Mouse (Mus musculus) megakaryocyte, embryonic 14.5 days (primary cell): ENCODE data around the gene Rab1a. TPM values are rescaled to one million over a fixed set of nuclear protein-coding genes. Genes with fewer than 3 reads are reported as not detected.

Experiments used
- H3K27me3 ChIP-seq: replicated peaks from 2 replicates; pipeline ENCODE3; 2012; ENCODE audit warnings: inconsistent platforms
- H3K36me3 ChIP-seq: replicated peaks from 2 replicates; pipeline ENCODE3; 2012; ENCODE audit warnings: low read length, inconsistent platforms, mixed read lengths
- H3K4me1 ChIP-seq: 2 replicates; pipeline ENCODE4 v1.6.1; 2012; ENCODE audit warnings: inconsistent platforms
- H3K4me3 ChIP-seq: replicated peaks from 2 replicates; pipeline ENCODE3; 2012; ENCODE audit warnings: moderate library complexity, mild to moderate bottlenecking, inconsistent platforms
- H3K9me3 ChIP-seq: 2 replicates; pipeline ENCODE4 v1.6.1; 2012; ENCODE audit warnings: inconsistent platforms
- FLI1 ChIP-seq: IDR thresholded peaks from 2 replicates; pipeline ENCODE4 v1.6.1; 2012; ENCODE audit warnings: low read length, inconsistent platforms, mixed read lengths
- GATA1 ChIP-seq: IDR thresholded peaks from 3 replicates; pipeline ENCODE4 v1.6.1; 2012; ENCODE audit warnings: mixed read lengths, low read length, inconsistent platforms, borderline replicate concordance
- polyA plus RNA-seq: library from polyadenylated mRNA; stranded (reverse); fragments of >175 nt; gene quantifications from 2 replicates; pipeline ENCODE4 v1.2.3, GENCODE M21; 2012; ENCODE audit warnings: low replicate concordance; ENCODE audit not compliant: insufficient read depth

Rab1a gene
- polyA plus RNA-seq, 1 experiment: 33.5 TPM

- no peak overlapping the region for H3K4me3 ChIP-seq
- no peaks in the 10 kb centered on the region for H3K9me3 ChIP-seq
- no peaks in the 10 kb centered on the region for H3K27me3 ChIP-seq
- H3K4me1 ChIP-seq: peaks cover 81% of the 10 kb centered on the region
- TF ChIP-seq FLI1 (no peak), GATA1 (no peak)
- H3K36me3 ChIP-seq: peaks cover 98% of the 10 kb centered on the region
Measured at GRCm38 (mm10) chr11:20237018-20237417, 35.8 kb downstream of the Rab1a start.

- no peaks in the 10 kb centered on the region for H3K9me3 ChIP-seq
- no peak overlapping the region for H3K4me3 ChIP-seq
- H3K36me3 ChIP-seq: peaks cover 94% of the 10 kb centered on the region
- peaks cover 79% of the 10 kb centered on the region for H3K4me1 ChIP-seq
- H3K27me3 ChIP-seq: no peaks in the 10 kb centered on the region
- TF ChIP-seq GATA1: no peak
- no peak for TF ChIP-seq FLI1
Measured at GRCm38 (mm10) chr11:20237976-20238375, 36.7 kb downstream of the Rab1a start.

- Histone ChIP-seq H3K9me3 (no peaks in the 10 kb centered on the region), H3K4me3 (no peak overlapping the region), H3K4me1 (peaks cover 79% of the 10 kb centered on the region), H3K27me3 (no peaks in the 10 kb centered on the region), H3K36me3 (peaks cover 91% of the 10 kb centered on the region)
- TF ChIP-seq GATA1 (no peak), FLI1 (no peak)
Measured at GRCm38 (mm10) chr11:20239279-20239861, 38.1 kb downstream of the Rab1a start.

- peaks cover 81% of the 10 kb centered on the region for H3K4me1 ChIP-seq
- TF ChIP-seq FLI1: no peak
- TF ChIP-seq GATA1: no peak
- no peaks in the 10 kb centered on the region for H3K9me3 ChIP-seq
- peaks cover 91% of the 10 kb centered on the region for H3K36me3 ChIP-seq
- H3K4me3 ChIP-seq: no peak overlapping the region
- H3K27me3 ChIP-seq: no peaks in the 10 kb centered on the region
Measured at GRCm38 (mm10) chr11:20240331-20240730, 39.1 kb downstream of the Rab1a start.

- TF ChIP-seq FLI1: no peak
- TF ChIP-seq GATA1: no peak
- no peaks in the 10 kb centered on the region for H3K27me3 ChIP-seq
- H3K36me3 ChIP-seq: peaks cover 89% of the 10 kb centered on the region
- H3K4me3 ChIP-seq: no peak overlapping the region
- H3K9me3 ChIP-seq: no peaks in the 10 kb centered on the region
- peaks cover 90% of the 10 kb centered on the region for H3K4me1 ChIP-seq
Measured at GRCm38 (mm10) chr11:20241311-20241710, 40.1 kb downstream of the Rab1a start.

- H3K36me3 ChIP-seq: peaks cover 88% of the 10 kb centered on the region
- no peaks in the 10 kb centered on the region for H3K9me3 ChIP-seq
- H3K27me3 ChIP-seq: no peaks in the 10 kb centered on the region
- TF ChIP-seq GATA1 (no peak), FLI1 (no peak)
- H3K4me1 ChIP-seq: peaks cover 90% of the 10 kb centered on the region
- H3K4me3 ChIP-seq: no peak overlapping the region
Measured at GRCm38 (mm10) chr11:20242366-20243056, 41.3 kb downstream of the Rab1a start.

- H3K4me1 ChIP-seq: peaks cover 97% of the 10 kb centered on the region
- peaks cover 80% of the 10 kb centered on the region for H3K36me3 ChIP-seq
- H3K9me3 ChIP-seq: no peaks in the 10 kb centered on the region
- H3K27me3 ChIP-seq: no peaks in the 10 kb centered on the region
- H3K4me3 ChIP-seq: peak overlapping the region; percentile 31
- TF ChIP-seq GATA1: no peak
- TF ChIP-seq FLI1: no peak
Measured at GRCm38 (mm10) chr11:20243214-20243913, 42.1 kb downstream of the Rab1a start.

GRCm38 (mm10) chr11:20244336-20245290, 43.4 kb downstream of the Rab1a start:
- Histone ChIP-seq H3K27me3 (no peaks in the 10 kb centered on the region), H3K36me3 (peaks cover 68% of the 10 kb centered on the region), H3K4me1 (peaks cover 91% of the 10 kb centered on the region), H3K4me3 (peak overlapping the region; percentile 85), H3K9me3 (no peaks in the 10 kb centered on the region)
- TF ChIP-seq FLI1 (no peak), GATA1 (no peak)

GRCm38 (mm10) chr11:20245316-20245715, 44.1 kb downstream of the Rab1a start:
- Histone ChIP-seq H3K4me1 (peaks cover 88% of the 10 kb centered on the region), H3K4me3 (peak overlapping the region; percentile 47), H3K27me3 (no peaks in the 10 kb centered on the region), H3K9me3 (no peaks in the 10 kb centered on the region), H3K36me3 (peaks cover 61% of the 10 kb centered on the region)
- TF ChIP-seq GATA1 (no peak), FLI1 (no peak)
